Mouse (Mus musculus) thymus, adult 2 months (tissue): ENCODE measurements at regions not wholly inside any gene's neighbourhood (a gene's known extent, or its start where the extent isn't known, plus 50 kb on each side); places are given as distances from the start of the nearest gene placed in this dataset.
"Not testable (repeated sequence)": the region's sequence is repeated elsewhere in the genome, so short reads cannot be mapped to it uniquely, and the experiment has no call there.

Experiments
- DNase-seq: peaks from one replicate; pipeline ENCODE4 v3.0.0; 2021
- H3K27ac ChIP-seq: fragments of 200-500 bp; 2 replicates; pipeline ENCODE4 v1.5.1; 2012; ENCODE audit warnings: low read length, control low read depth; ENCODE audit not compliant: control insufficient read depth, insufficient read depth
- H3K27me3 ChIP-seq: fragments of 200-500 bp; 2 replicates; pipeline ENCODE4 v1.6.1; 2012; ENCODE audit warnings: mild to moderate bottlenecking, low read length, moderate library complexity, mixed read lengths; ENCODE audit not compliant: control insufficient read depth, insufficient read depth
- H3K36me3 ChIP-seq: fragments of 200-500 bp; 2 replicates; pipeline ENCODE4 v1.6.1; 2012; ENCODE audit warnings: mild to moderate bottlenecking, low read length, moderate library complexity; ENCODE audit not compliant: control insufficient read depth, insufficient read depth
- H3K4me1 ChIP-seq: fragments of 200-500 bp; replicated peaks from 2 replicates; pipeline ENCODE4 v1.6.1; 2012; ENCODE audit warnings: low read length; ENCODE audit not compliant: control insufficient read depth, insufficient read depth
- H3K4me3 ChIP-seq: fragments of 200-500 bp; 2 replicates; pipeline ENCODE4 v1.5.1; 2012; ENCODE audit warnings: mild to moderate bottlenecking, low read length, control low read depth, moderate library complexity; ENCODE audit not compliant: control insufficient read depth, insufficient read depth
- CTCF ChIP-seq: fragments of 200-500 bp; IDR thresholded peaks from 2 replicates; pipeline ENCODE4 v1.5.1; 2012; ENCODE audit warnings: mild to moderate bottlenecking, control low read depth, low read length, moderate library complexity, borderline replicate concordance; ENCODE audit not compliant: control insufficient read depth, poor library complexity, insufficient read depth; ENCODE audit errors: extremely low read depth
- POLR2A ChIP-seq: fragments of 200-500 bp; IDR thresholded peaks from 2 replicates; pipeline ENCODE4 v1.6.1; 2012; ENCODE audit warnings: mild to moderate bottlenecking, low read length, control low read depth, moderate library complexity; ENCODE audit not compliant: control insufficient read depth, poor library complexity, insufficient read depth; ENCODE audit errors: extremely low read depth
- WGBS: fragments of 180-500 bp; shearing (Covaris S2); methylation state at CpG from one replicate; pipeline ENCODE4 v1.1.7; 2018; 5-methylcytosine and 5-hydroxymethylcytosine counted together

DNA sequence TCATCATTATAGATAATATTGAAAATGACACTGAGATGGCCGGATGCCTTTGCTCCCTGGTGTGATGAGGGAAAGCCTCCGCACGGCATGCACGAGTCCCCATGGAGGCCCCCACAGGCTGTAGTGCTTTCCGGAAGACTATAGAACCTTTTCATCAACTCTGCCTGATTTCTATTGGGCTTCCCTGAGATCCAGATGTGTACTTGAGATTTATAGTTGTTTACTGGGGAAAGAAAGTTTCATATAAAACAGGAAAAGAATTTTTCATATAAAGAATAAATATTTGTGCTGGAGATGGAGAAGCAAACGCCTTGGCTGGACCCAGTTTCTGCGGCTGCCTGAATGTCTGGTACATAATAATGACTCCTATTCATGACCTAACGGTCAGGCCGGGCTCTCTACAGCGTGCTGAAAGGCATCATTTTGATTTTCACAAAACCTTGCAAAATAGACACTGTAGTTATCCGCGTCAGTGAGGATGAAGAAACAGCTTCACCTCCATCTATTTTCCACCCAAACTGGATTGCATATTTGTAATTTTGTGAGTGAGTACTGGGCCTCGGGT, 113.7 kb upstream of the Rasgrp1 start:
- H3K36me3 ChIP-seq: no peaks in the 10 kb centered on the region
- WGBS: 97% methylated on average over 13 of the region's 13 CpGs
- TF ChIP-seq POLR2A: no peak
- no peak for TF ChIP-seq CTCF
- 0 out of 2 replicates have a peak, but pooled peaks cover under 1% of the 10 kb centered on the region for H3K4me1 ChIP-seq
- no peaks in the 10 kb centered on the region for H3K27me3 ChIP-seq
- no peak for DNase-seq
- no peak overlapping the region for H3K27ac ChIP-seq
- H3K4me3 ChIP-seq: no peak overlapping the region

DNA sequence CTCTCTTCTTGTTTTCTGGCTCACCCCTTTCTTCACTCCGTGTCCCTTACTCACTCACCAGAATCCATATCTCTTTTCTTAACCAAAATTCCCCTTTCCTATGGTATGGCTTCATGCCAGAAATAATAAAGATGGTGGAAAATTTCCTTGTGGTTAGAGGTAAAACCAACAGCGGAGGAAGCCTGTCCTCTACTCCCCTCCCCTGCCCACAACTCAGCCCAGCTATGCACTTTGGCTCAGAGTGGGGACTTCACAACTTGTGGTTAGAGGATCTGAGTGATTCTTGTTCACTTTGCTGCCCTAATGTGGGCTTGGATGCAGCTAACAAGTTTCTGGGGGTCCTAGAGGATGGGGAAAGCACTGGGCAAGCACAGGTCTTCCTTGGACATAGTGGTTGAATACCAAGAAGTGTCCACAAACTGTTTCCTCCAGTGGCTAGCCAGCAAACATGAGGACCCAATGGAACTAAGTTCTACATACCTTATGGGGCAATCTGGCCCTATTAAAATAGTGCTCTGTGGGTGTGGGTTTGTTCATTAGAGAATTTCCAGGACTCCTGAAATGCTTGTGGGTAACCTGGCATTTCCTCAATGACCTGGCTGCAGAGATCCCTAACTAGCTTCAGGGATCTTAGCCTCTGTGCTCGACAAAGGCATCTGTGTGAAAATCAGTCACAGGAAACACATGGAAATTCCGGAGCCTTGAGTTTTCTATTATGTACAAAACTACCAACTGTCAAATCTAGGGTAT, 118.9 kb upstream of the Rasgrp1 start:
- no peak for DNase-seq
- Histone ChIP-seq H3K4me1 (0 out of 2 replicates have a peak, but pooled peaks cover 2% of the 10 kb centered on the region), H3K36me3 (no peaks in the 10 kb centered on the region), H3K4me3 (no peak overlapping the region), H3K27me3 (no peaks in the 10 kb centered on the region), H3K27ac (no peak overlapping the region)
- 30% methylated on average over 4 of the region's 4 CpGs for WGBS
- TF ChIP-seq CTCF (no peak), POLR2A (no peak)

DNA sequence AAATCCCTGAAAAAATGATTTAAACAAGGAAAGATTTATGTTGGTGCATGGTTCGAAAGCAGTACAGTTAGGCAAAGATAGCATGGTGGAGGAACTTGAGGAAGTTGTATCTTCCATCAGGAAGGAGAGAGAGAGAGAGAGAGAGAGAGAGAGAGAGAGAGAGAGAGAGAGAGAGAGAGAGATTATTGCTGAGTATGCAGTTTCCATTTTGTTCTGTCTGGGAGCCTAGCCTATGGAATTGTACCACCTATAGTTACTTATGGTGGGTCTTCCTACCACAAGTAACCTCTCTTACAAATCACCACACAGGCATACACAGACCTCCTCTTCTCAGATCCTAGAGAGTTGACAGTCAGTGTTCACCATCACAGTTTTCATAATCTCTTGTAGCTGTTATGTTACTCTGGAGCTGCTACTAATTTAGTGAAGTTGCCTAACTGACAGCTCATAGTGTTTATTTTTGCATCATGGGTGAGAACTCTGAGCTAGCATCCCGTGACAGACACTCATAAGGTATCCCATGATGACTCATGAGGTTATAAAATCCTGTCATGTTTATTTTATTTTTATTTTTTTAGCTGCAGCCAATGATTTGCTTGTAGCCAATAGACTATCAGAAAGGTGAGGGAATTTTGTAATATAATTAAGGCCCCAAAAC, 132.2 kb upstream of the Rasgrp1 start:
- Histone ChIP-seq H3K4me3 (no peak overlapping the region), H3K36me3 (no peaks in the 10 kb centered on the region), H3K4me1 (no peaks in the 10 kb centered on the region), H3K27ac (no peak overlapping the region), H3K27me3 (no peaks in the 10 kb centered on the region)
- WGBS: 83% methylated on average over 2 of the region's 2 CpGs
- TF ChIP-seq POLR2A: no peak
- DNase-seq: no peak

DNA sequence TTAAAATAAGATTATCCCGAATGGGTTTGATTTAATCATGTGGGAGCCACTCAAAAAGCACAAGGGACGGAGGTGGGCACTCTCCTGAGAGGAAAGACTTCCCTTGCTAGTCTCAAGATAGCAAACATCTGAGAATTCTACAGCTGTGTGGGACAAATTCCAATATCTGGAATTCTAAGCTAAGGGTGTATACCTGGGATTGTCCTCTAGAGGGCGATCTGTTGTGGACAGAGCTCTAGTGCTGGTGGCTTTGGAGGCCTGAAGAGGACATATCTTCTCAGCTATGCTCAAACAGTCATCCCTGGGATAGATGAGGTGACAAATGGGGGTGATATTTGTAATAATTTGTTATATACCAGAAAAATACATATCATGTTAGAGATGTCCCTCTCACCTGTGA, 132.8 kb upstream of the Rasgrp1 start:
- no peaks in the 10 kb centered on the region for H3K27me3 ChIP-seq
- WGBS: 58% methylated on average over 3 of the region's 3 CpGs
- no peak overlapping the region for H3K4me3 ChIP-seq
- no peaks in the 10 kb centered on the region for H3K36me3 ChIP-seq
- no peaks in the 10 kb centered on the region for H3K4me1 ChIP-seq
- DNase-seq: no peak
- TF ChIP-seq CTCF (no peak), POLR2A (no peak)
- no peak overlapping the region for H3K27ac ChIP-seq

- not testable (repeated sequence) for H3K27me3 ChIP-seq, DNase-seq, H3K36me3 ChIP-seq, H3K27ac ChIP-seq, H3K4me3 ChIP-seq, H3K4me1 ChIP-seq
- WGBS: 89% methylated on average over 11 of the region's 11 CpGs
Measured at GRCm38 (mm10) chr2:117477503-117477902, 134.7 kb upstream of the Rasgrp1 start.

- not testable (repeated sequence) for H3K36me3 ChIP-seq, H3K4me3 ChIP-seq, DNase-seq, H3K27me3 ChIP-seq, H3K27ac ChIP-seq, H3K4me1 ChIP-seq
- 90% methylated on average over 16 of the region's 16 CpGs for WGBS
Measured at GRCm38 (mm10) chr2:117479244-117480009, 136.6 kb upstream of the Rasgrp1 start.
